Mouse (Mus musculus) cerebellum, adult (tissue): ENCODE data around the gene Olfm2.

Experiments
- ATAC-seq: cut with Nextera tagmentation; 2 replicates; pipeline ENCODE4 v1.9.2; 2017; ENCODE audit warnings: mild to moderate bottlenecking, moderate library complexity, mixed read lengths; ENCODE audit not compliant: insufficient number of reproducible peaks, low FRiP score, low TSS enrichment

The Olfm2 gene

GRCm38 (mm10) chr9:20746017-20746660 is at the start of gene Olfm2:
Gene Olfm2, minus strand, starts transcription at chr9:20746349.
- ATAC-seq = no peak

- peak; percentile 40; the same call in 1 of the 2 replicates for ATAC-seq
These were observed 48.1 kb upstream of the Olfm2 start for GRCm38 (mm10) chr9:20794108-20794806.

GRCm38 (mm10) chr9:20790345-20790744 is 44.2 kb upstream of the Olfm2 start:
- ATAC-seq = no peak

- no peak for ATAC-seq
These were observed 43.5 kb upstream of the Olfm2 start for GRCm38 (mm10) chr9:20789651-20790050.

- ATAC-seq = no peak
These were observed 41.8 kb upstream of the Olfm2 start for GRCm38 (mm10) chr9:20787992-20788391.

GRCm38 (mm10) chr9:20785055-20785454 is 38.9 kb upstream of the Olfm2 start:
- ATAC-seq = no peak

GRCm38 (mm10) chr9:20781286-20781685 is 35.1 kb upstream of the Olfm2 start:
- no peak for ATAC-seq

- no peak for ATAC-seq
These were observed 19.1 kb upstream of the Olfm2 start for GRCm38 (mm10) chr9:20765274-20765673.

- ATAC-seq = no peak
These were observed 16.9 kb upstream of the Olfm2 start for GRCm38 (mm10) chr9:20763099-20763498.

- ATAC-seq = no peak
These were observed 16.2 kb upstream of the Olfm2 start for GRCm38 (mm10) chr9:20762197-20762961.

- ATAC-seq = no peak
These were observed 15.2 kb upstream of the Olfm2 start for GRCm38 (mm10) chr9:20761388-20761787.

GRCm38 (mm10) chr9:20760813-20761212 is 14.7 kb upstream of the Olfm2 start:
- ATAC-seq = no peak

- ATAC-seq = no peak
These were observed 12.7 kb upstream of the Olfm2 start for GRCm38 (mm10) chr9:20758896-20759295.

GRCm38 (mm10) chr9:20758243-20758642 is 12.1 kb upstream of the Olfm2 start:
- ATAC-seq = no peak

GRCm38 (mm10) chr9:20757087-20757955 is 11.2 kb upstream of the Olfm2 start:
- 0 out of 2 replicates have a peak, but pooled peaks have one; percentile 40 for ATAC-seq

GRCm38 (mm10) chr9:20756081-20756700 is 10.0 kb upstream of the Olfm2 start:
- ATAC-seq = no peak

- no peak for ATAC-seq
These were observed 8.2 kb upstream of the Olfm2 start for GRCm38 (mm10) chr9:20754335-20754734.

GRCm38 (mm10) chr9:20751477-20752029 is 5.4 kb upstream of the Olfm2 start:
- ATAC-seq = no peak

- no peak for ATAC-seq
These were observed 3.1 kb upstream of the Olfm2 start for GRCm38 (mm10) chr9:20749213-20749612.

- no peak for ATAC-seq
These were observed 2.4 kb upstream of the Olfm2 start for GRCm38 (mm10) chr9:20748540-20748939.
